8 mouse cellular contexts compared by ENCODE assay signal in genomic region chr6:113306322-113306985, GRCm38 (mm10). TPM values are rescaled to one million over a fixed set of nuclear protein-coding genes. Genes with fewer than 3 reads are reported as not detected.
DNase-seq lines count a peak whose midpoint lies in the region; ATAC-seq lines count a peak whose summit lies in the region.

No protein-coding gene starts in this region.

- peak overlapping the region; percentile 96 for H3K4me3 ChIP-seq in brown adipose tissue, adult 24 weeks (ENCODE audit: insufficient read depth, low read depth, low read length)
- H3K4me3 ChIP-seq in heart, embryonic 13.5 days = peak overlapping the region; percentile 98
- peak overlapping the region; percentile 100 for H3K4me3 ChIP-seq in liver, embryonic 12.5 days
- peak overlapping the region; percentile 83 for H3K4me3 ChIP-seq in stomach, embryonic 15.5 days (replicated peaks)

- H3K36me3 ChIP-seq in heart, embryonic 13.5 days = peaks cover 16% of the 10 kb centered on the region
- H3K36me3 ChIP-seq in liver, embryonic 12.5 days = peaks cover 20% of the 10 kb centered on the region
- H3K36me3 ChIP-seq in stomach, embryonic 15.5 days = peaks cover 4% of the 10 kb centered on the region; the same call in 1 of the 2 replicates

- no peaks in the 10 kb centered on the region; the same call in 1 of the 2 replicates for H3K27me3 ChIP-seq in heart, embryonic 13.5 days (replicated peaks)
- H3K27me3 ChIP-seq in liver, embryonic 12.5 days (replicated peaks) = 0 out of 2 replicates have a peak, but pooled peaks cover 3% of the 10 kb centered on the region
- H3K27me3 ChIP-seq in stomach, embryonic 15.5 days (replicated peaks) = no peaks in the 10 kb centered on the region

- peak; percentile 100 for DNase-seq in CD4-positive, CD25-positive, alpha-beta regulatory T cell, adult 2 months (ENCODE audit: low read depth, low spot score)
- peak; percentile 92 for DNase-seq in fat pad, adult 2 months (ENCODE audit: extremely low read depth, low read depth, low spot score)
- DNase-seq in kidney, postnatal 10 days = peak; percentile 100
- peak; percentile 100 for DNase-seq in natural killer cell, adult 2 months (ENCODE audit: low spot score in 2 of 2)

- H3K4me1 ChIP-seq in brown adipose tissue, adult 24 weeks (ENCODE audit: control insufficient read depth, insufficient read depth, insufficient read length, low read length) = peaks cover 4% of the 10 kb centered on the region; the same call in 1 of the 2 replicates
- peaks cover 35% of the 10 kb centered on the region for H3K4me1 ChIP-seq in heart, embryonic 13.5 days
- peaks cover 39% of the 10 kb centered on the region for H3K4me1 ChIP-seq in liver, embryonic 12.5 days
- H3K4me1 ChIP-seq in stomach, embryonic 15.5 days = peaks cover 28% of the 10 kb centered on the region

- peak; percentile 96 for ATAC-seq in heart, embryonic 13.5 days (ENCODE audit: extremely low read depth, insufficient number of reproducible peaks, low FRiP score, low TSS enrichment)
- peak; percentile 96 for ATAC-seq in liver, embryonic 12.5 days
- peak; percentile 97 for ATAC-seq in stomach, embryonic 15.5 days (ENCODE audit: insufficient read depth, low FRiP score, low read depth)

- peak overlapping the region; percentile 100 for H3K4me2 ChIP-seq in heart, embryonic 13.5 days
- H3K4me2 ChIP-seq in liver, embryonic 12.5 days = peak overlapping the region; percentile 92
- peak overlapping the region; percentile 94 for H3K4me2 ChIP-seq in stomach, embryonic 15.5 days

- 1% methylated on average over 50 of the region's 50 CpGs for WGBS in heart, embryonic 13.5 days
- WGBS in liver, embryonic 12.5 days (ENCODE audit: insufficient replicate concordance) = under 1% methylated on average over 50 of the region's 50 CpGs
- under 1% methylated on average over 49 of the region's 50 CpGs for WGBS in stomach, embryonic 15.5 days

- H3K27ac ChIP-seq in brown adipose tissue, adult 24 weeks (replicated peaks; ENCODE audit: low read depth, low read length) = peak overlapping the region; percentile 100
- H3K27ac ChIP-seq in heart, embryonic 13.5 days (replicated peaks) = peak overlapping the region; percentile 99
- peak overlapping the region; percentile 95 for H3K27ac ChIP-seq in liver, embryonic 12.5 days
- H3K27ac ChIP-seq in stomach, embryonic 15.5 days = peak overlapping the region; percentile 96

- no peaks in the 10 kb centered on the region for H3K9me3 ChIP-seq in heart, embryonic 13.5 days
- H3K9me3 ChIP-seq in liver, embryonic 12.5 days (replicated peaks) = no peaks in the 10 kb centered on the region
- H3K9me3 ChIP-seq in stomach, embryonic 15.5 days = no peaks in the 10 kb centered on the region

- H3K9ac ChIP-seq in heart, embryonic 13.5 days = peak overlapping the region; percentile 99
- H3K9ac ChIP-seq in liver, embryonic 12.5 days = peak overlapping the region; percentile 99
- peak overlapping the region; percentile 97; the same call in 1 of the 2 replicates for H3K9ac ChIP-seq in stomach, embryonic 15.5 days

RNA-seq across cellular contexts. Expression of gene Brpf1, which starts 0.5 kb away (rescaled TPM):
- polyA plus RNA-seq in brown adipose tissue, adult 24 weeks (2012; ENCODE audit: insufficient read depth, insufficient read length, missing spikeins) = 12.6 and 15.1 TPM in 2 replicates
- 11.1 and 11.6 TPM in 2 replicates for polyA plus RNA-seq in heart, embryonic 13.5 days (2015; fragmentation: Nextera tagmentation; extraction: Ambion mirVana)
- polyA plus RNA-seq in liver, embryonic 12.5 days (2016; fragmentation: Nextera tagmentation; extraction: Ambion mirVana) = 15.8 and 16.0 TPM in 2 replicates
- 15.9 and 17.6 TPM in 2 replicates for polyA plus RNA-seq in stomach, embryonic 15.5 days (2015; fragmentation: Nextera tagmentation; extraction: Ambion mirVana)

RNA-seq across cellular contexts. Expression of gene Ogg1, which starts 20.3 kb away (rescaled TPM):
- polyA plus RNA-seq in brown adipose tissue, adult 24 weeks (2012; ENCODE audit: insufficient read depth, insufficient read length, missing spikeins) = 18.0 and 18.7 TPM in 2 replicates
- 9.5 and 11.6 TPM in 2 replicates for polyA plus RNA-seq in heart, embryonic 13.5 days (2015; fragmentation: Nextera tagmentation; extraction: Ambion mirVana)
- polyA plus RNA-seq in liver, embryonic 12.5 days (2016; fragmentation: Nextera tagmentation; extraction: Ambion mirVana) = 8.7 and 9.1 TPM in 2 replicates
- polyA plus RNA-seq in stomach, embryonic 15.5 days (2015; fragmentation: Nextera tagmentation; extraction: Ambion mirVana) = 13.1 and 13.3 TPM in 2 replicates

RNA-seq across cellular contexts. Expression of gene Cpne9, which starts 24.3 kb away (rescaled TPM):
- 0.44 and 0.71 TPM in 2 replicates for polyA plus RNA-seq in brown adipose tissue, adult 24 weeks (2012; ENCODE audit: insufficient read depth, insufficient read length, missing spikeins)
- 0.22 TPM in 1 of 2 replicates, not detected in the other for polyA plus RNA-seq in heart, embryonic 13.5 days (2015; fragmentation: Nextera tagmentation; extraction: Ambion mirVana)
- 0.02 TPM in 1 of 2 replicates, not detected in the other for polyA plus RNA-seq in liver, embryonic 12.5 days (2016; fragmentation: Nextera tagmentation; extraction: Ambion mirVana)
- polyA plus RNA-seq in stomach, embryonic 15.5 days (2015; fragmentation: Nextera tagmentation; extraction: Ambion mirVana) = 0.22 and 0.23 TPM in 2 replicates

RNA-seq across cellular contexts. Expression of gene Camk1, which starts 37.3 kb away (rescaled TPM):
- polyA plus RNA-seq in brown adipose tissue, adult 24 weeks (2012; ENCODE audit: insufficient read depth, insufficient read length, missing spikeins) = 33.2 and 39.0 TPM in 2 replicates
- polyA plus RNA-seq in heart, embryonic 13.5 days (2015; fragmentation: Nextera tagmentation; extraction: Ambion mirVana) = 109 and 115 TPM in 2 replicates
- polyA plus RNA-seq in liver, embryonic 12.5 days (2016; fragmentation: Nextera tagmentation; extraction: Ambion mirVana) = 31.5 TPM in 2 replicates
- polyA plus RNA-seq in stomach, embryonic 15.5 days (2015; fragmentation: Nextera tagmentation; extraction: Ambion mirVana) = 92.7 and 94.4 TPM in 2 replicates

Comparison
In these comparisons a context has a peak if more than half of its experiments do, and no peak if none do; other contexts are left out.
1. Peak in every context shown above with its lines: DNase-seq, ATAC-seq, H3K4me3 ChIP-seq and H3K27ac ChIP-seq.